Mouse (Mus musculus) stomach, embryonic 15.5 days (tissue): Measurements from ENCODE around the gene Cops7a. TPM values are rescaled to one million over a fixed set of nuclear protein-coding genes. Genes with fewer than 3 reads are reported as not detected.

Source experiments
- ATAC-seq: fragments of 200-750 bp; cut with Nextera tagmentation; 2 replicates; pipeline ENCODE4 v1.8.0; 2017; ENCODE audit warnings: low read depth, moderate number of reproducible peaks, moderate TSS enrichment; ENCODE audit not compliant: insufficient read depth, low FRiP score
- H3K27ac ChIP-seq: fragments of 300-500 bp; sonication (generic); 2 replicates; pipeline ENCODE4 v1.5.1; 2015; ENCODE audit warnings: mild to moderate bottlenecking, inconsistent platforms
- H3K27me3 ChIP-seq: fragments of 300-500 bp; sonication (generic); replicated peaks from 2 replicates; pipeline ENCODE4 v1.6.1; 2015; ENCODE audit warnings: inconsistent platforms
- H3K36me3 ChIP-seq: fragments of 300-500 bp; sonication (generic); 2 replicates; pipeline ENCODE4 v1.6.1; 2015; ENCODE audit warnings: inconsistent platforms
- H3K4me1 ChIP-seq: fragments of 300-500 bp; sonication (generic); 2 replicates; pipeline ENCODE4 v1.6.1; 2015; ENCODE audit warnings: inconsistent platforms
- H3K4me2 ChIP-seq: fragments of 300-500 bp; sonication (generic); 2 replicates; pipeline ENCODE4 v1.6.1; 2015; ENCODE audit warnings: mild to moderate bottlenecking, inconsistent platforms
- H3K4me3 ChIP-seq: fragments of 300-500 bp; sonication (generic); replicated peaks from 2 replicates; pipeline ENCODE4 v1.5.1; 2015; ENCODE audit warnings: inconsistent platforms
- H3K9ac ChIP-seq: fragments of 300-500 bp; sonication (generic); 2 replicates; pipeline ENCODE4 v1.6.1; 2015; ENCODE audit warnings: inconsistent platforms
- H3K9me3 ChIP-seq: fragments of 300-500 bp; sonication (generic); 2 replicates; pipeline ENCODE4 v1.6.1; 2016; ENCODE audit warnings: inconsistent platforms
- WGBS: fragments of 180-500 bp; shearing (Covaris S2); methylation state at CpG from one replicate; pipeline ENCODE4 v1.1.7; 2015; 5-methylcytosine and 5-hydroxymethylcytosine counted together
- polyA plus RNA-seq: library from polyadenylated mRNA; unstranded; fragments of >200 nt; fragmentation: Nextera tagmentation; extraction: Ambion mirVana; gene quantifications from 2 replicates; pipeline ENCODE4 v1.2.1, GENCODE M21; 2015

The Cops7a gene
- polyA plus RNA-seq, 1 experiment from 2014 or later: 128 TPM

DNA sequence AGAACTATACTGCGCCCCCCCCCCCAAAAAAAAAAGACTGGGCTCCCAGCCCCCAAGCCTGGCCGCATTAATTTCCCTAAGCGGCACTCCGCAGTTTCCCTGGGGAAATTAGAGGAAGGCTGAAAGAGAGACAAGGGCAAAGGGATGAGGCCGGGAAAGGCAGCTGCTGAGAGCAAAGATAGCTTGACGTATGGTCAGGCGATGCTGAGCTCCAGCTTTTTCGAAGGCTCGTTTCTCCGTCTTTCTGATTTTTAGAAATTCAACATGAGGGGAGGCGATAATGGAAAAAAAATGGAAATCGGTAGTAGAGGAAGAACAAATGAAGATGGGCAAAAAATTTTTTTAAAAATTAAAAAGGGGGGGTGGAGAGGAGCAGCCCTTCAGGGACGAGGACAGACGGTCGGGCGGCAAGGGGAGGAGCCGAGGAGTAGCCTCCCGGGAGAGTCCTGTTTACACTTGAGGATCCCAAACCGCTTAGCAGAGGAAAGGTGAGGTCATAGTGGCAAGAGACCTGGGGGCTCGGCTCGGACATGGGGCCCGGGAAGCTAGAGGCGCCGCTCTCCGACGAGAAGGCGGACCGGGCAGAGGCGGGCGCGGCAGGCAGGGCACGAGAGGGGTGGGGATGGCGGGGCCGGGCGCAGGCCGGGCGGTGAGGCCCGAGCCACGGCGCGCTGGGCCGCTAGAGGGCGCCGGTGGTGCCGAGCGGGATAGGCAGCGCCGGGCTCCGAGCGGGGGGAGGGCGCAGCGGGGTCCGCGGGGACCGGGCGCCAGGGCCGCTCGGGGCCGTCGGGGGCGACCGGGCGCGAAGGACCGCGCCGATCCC is 48.4 kb downstream of the Cops7a start:
- Histone ChIP-seq H3K4me2 (peak overlapping the region; percentile 75), H3K4me1 (peaks cover 55% of the 10 kb centered on the region), H3K9me3 (no peaks in the 10 kb centered on the region), H3K36me3 (peaks cover 19% of the 10 kb centered on the region), H3K27me3 (no peaks in the 10 kb centered on the region), H3K9ac (peak overlapping the region; percentile 100), H3K4me3 (peak overlapping the region; percentile 98), H3K27ac (peak overlapping the region; percentile 100)
- ATAC-seq: peak; percentile 55
- under 1% methylated on average over 56 of the region's 67 CpGs for WGBS

DNA sequence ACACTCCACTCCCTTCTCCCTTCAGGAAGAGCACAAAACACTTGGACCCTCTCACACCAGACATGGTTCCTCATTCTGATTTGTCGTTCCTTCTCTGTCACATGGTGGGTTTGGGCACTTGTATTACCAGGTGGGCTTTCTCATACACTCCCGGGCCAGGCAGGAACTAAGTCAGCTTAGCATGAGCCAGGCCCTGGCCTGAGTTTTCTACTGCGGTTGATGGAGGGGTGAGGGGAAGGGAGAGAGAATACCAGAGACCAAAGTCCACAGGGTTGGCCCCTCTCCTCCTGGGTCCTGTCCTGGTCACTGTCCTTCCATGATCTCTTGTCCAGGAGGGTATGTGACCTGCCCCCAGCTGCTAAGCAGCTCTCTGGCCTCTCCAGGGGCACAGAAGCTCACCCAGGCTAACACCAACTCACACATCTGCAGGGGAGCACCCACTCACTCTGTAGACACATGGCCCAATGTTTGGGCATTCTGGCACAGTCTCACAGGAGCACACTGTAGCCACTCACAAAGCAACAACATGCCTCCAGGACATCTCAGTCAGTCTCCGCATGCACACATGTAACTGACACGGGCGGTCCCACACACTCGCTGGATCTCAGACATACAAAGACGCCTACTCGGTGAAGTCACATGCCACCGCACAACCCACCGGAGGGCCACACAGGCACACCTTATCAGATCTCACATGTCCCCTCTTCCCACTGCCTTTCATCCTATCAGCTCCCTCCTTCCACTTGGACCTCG is 49.2 kb downstream of the Cops7a start:
- Histone ChIP-seq H3K9ac (peak overlapping the region; percentile 100), H3K4me2 (peak overlapping the region; percentile 75), H3K4me1 (peaks cover 47% of the 10 kb centered on the region), H3K27ac (peak overlapping the region; percentile 100), H3K36me3 (peaks cover 19% of the 10 kb centered on the region), H3K9me3 (no peaks in the 10 kb centered on the region), H3K4me3 (peak overlapping the region; percentile 98), H3K27me3 (no peaks in the 10 kb centered on the region)
- WGBS: 3% methylated on average over 12 of the region's 12 CpGs
- no peak for ATAC-seq

DNA sequence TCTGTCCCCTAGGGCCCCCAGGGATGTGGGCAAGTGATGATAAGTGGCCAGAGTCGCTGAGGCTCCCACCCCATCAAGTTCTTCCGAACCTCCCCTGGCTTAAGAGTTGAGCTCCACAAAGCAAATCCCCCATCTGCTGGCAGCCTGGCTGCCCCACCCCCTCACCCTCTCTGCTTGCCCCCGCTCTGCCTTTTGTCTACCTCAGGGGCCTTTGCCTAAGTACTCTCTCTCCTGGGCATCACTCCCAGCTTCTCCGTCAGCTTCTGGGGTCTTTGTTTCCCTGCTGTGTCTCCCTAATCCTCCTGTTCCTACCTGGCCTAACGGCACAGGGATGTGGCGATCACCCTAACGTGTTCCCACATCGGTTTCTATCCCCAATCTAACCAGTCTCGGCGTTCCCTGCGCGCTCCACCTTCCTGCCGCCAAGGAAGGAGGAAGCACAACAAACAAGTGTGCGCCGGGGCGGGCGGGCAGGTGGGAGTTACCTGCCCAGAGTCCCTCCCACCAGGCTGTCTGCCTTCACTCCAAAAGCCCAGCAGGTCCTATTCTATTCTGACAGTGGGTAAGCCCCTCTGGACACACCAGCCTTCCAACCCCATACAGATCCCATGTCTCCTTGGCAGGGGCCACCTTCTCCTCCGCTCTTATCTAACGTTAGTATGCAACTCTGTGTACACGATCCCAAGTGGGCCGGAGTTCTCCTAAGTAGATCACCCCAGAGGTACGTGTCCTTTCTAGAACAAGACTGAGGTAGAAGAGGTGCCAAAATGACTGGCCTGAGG is 50.0 kb downstream of the Cops7a start:
- Histone ChIP-seq H3K4me1 (peaks cover 40% of the 10 kb centered on the region), H3K36me3 (peaks cover 19% of the 10 kb centered on the region), H3K4me3 (peak overlapping the region; percentile 98), H3K27ac (peak overlapping the region; percentile 100; the same call in 1 of the 2 replicates), H3K9me3 (no peaks in the 10 kb centered on the region), H3K9ac (peak overlapping the region; percentile 7; the same call in 1 of the 2 replicates), H3K27me3 (no peaks in the 10 kb centered on the region), H3K4me2 (peak overlapping the region; percentile 75)
- 21% methylated on average over 22 of the region's 22 CpGs for WGBS
- no peak for ATAC-seq

DNA sequence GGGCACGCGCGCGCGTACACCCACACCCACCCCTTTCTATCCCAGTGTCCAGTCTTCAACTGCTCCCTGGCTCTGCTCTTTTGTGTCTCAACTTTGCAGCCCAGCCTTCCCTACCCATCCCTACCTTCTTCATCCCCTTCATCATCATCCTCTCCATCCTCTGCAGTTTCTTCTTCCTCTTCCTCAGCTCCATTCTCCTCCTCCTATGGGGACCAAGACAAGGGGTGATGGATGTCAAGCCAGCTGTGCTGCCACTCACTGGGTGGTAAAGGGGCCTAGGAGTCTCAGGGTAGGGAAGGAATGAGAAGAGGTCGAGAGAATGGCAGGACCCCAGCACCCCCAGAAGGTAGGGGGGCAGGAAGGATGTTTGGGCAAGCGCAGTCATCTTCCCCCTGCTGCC is 50.8 kb downstream of the Cops7a start:
- 81% methylated on average over 7 of the region's 7 CpGs for WGBS
- no peaks in the 10 kb centered on the region for H3K9me3 ChIP-seq
- peaks cover 19% of the 10 kb centered on the region for H3K36me3 ChIP-seq
- H3K4me1 ChIP-seq: peaks cover 47% of the 10 kb centered on the region
- H3K27me3 ChIP-seq: 0 out of 2 replicates have a peak, but pooled peaks cover 6% of the 10 kb centered on the region
- no peak overlapping the region for H3K9ac ChIP-seq
- H3K4me3 ChIP-seq: no peak overlapping the region
- H3K27ac ChIP-seq: no peak overlapping the region
- H3K4me2 ChIP-seq: no peak overlapping the region
- no peak for ATAC-seq

DNA sequence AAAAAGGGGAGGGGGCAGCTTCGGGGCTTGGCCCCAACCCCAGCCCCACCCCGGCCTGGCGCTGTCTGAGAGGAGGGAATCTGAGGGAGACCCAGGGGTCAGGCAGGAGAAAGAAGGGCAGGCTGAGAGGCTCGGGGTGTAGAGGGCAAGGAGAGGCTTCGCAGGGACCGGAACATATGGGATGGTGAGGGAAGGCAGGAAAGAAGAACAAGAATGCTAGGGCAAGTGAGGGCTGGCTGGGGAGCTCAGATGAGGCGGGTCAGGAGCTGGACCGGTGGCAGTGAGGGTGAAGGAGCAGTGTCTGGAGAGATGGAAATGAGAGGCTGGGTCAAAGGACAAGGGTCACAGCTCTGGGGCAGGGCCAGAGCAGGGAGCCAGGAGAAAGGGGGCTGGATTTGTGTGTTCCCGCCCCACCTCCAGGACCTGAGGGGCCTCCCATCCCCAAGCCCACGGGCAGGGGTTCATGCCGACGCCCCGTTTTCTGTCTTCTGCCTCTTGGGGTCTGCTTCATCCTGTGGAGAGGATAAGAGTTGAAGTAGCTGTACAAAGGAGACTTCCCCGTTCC is 51.5 kb downstream of the Cops7a start:
- Histone ChIP-seq H3K27ac (no peak overlapping the region), H3K4me3 (no peak overlapping the region), H3K9ac (no peak overlapping the region), H3K4me2 (no peak overlapping the region), H3K27me3 (0 out of 2 replicates have a peak, but pooled peaks cover 7% of the 10 kb centered on the region), H3K4me1 (peaks cover 48% of the 10 kb centered on the region), H3K36me3 (peaks cover 19% of the 10 kb centered on the region), H3K9me3 (no peaks in the 10 kb centered on the region)
- 76% methylated on average over 14 of the region's 14 CpGs for WGBS
- no peak for ATAC-seq

DNA sequence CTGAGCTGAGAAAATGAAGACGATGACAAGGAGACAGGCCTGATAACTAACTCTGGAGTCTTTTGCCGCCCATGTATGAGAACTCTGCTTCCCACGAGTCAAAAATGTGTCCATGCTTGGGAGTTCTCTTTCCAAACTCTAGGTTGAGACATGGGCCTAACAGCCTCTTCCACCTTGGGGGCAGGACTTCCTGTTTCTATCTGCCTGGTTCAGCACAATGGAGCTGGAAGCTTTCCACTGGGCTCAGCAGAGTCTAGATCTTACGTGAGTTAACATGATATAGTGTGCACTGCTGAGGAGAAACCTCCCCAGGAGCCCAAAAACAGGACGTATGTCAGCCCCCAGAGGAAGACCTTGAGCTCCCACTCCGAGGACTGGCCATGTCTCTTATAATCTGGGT is 52.1 kb downstream of the Cops7a start:
- WGBS: 61% methylated on average over 6 of the region's 6 CpGs
- ATAC-seq: no peak

DNA sequence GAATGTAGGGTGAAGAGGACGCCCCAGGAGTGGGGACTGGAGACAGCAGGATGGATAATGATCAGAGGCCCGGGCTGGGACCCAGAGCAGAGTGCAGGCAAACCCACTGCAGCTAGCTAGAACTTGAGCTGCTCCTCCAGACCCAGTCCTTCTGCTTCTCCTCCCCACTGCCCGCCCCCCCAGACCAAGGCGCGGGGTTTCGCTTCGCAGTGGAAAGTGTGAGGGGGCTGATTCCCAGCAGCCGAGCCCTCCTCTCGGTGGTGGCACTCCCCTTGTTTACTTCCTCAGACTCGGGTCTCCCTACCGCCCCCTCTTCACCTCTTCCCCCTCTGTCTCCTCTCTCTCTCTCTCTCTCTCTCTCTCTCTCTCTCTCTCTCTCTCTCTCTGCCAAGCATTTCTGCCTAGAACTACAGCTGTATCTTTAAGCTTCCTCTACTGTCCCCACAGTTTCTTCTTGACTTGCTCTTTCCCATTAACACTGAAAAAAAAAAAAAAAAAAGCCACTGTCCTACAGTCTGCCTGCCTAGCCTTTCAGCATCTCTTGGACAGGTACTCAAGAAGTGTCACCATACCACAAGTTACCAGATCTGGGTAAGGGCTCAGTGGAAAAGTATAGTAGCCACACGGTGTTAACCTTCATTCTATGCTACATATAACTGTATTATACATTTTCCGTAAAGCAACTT is 53.7 kb downstream of the Cops7a start, which contains the start of gene Lag3:
Gene Lag3, minus strand, starts transcription at position 173 of the 686 bp plus-strand sequence.
- 10% methylated on average over 13 of the region's 13 CpGs for WGBS
- Histone ChIP-seq H3K36me3 (peaks cover 19% of the 10 kb centered on the region), H3K27ac (0 out of 2 replicates have a peak within 1 kb of the TSS, but pooled peaks have one; percentile 26), H3K4me1 (peaks cover 43% of the 10 kb centered on the region), H3K9ac (no peak within 1 kb of the TSS), H3K4me3 (no peak within 1 kb of the TSS), H3K4me2 (peak within 1 kb of the TSS; percentile 35), H3K27me3 (0 out of 2 replicates have a peak, but pooled peaks cover 7% of the 10 kb centered on the region), H3K9me3 (no peaks in the 10 kb centered on the region)
- no peak for ATAC-seq

More for the DNA sequence above, 52.1 kb downstream of the Cops7a start:
- H3K4me1 ChIP-seq: peaks cover 43% of the 10 kb centered on the region
- H3K9me3 ChIP-seq: no peaks in the 10 kb centered on the region
- no peak overlapping the region for H3K27ac ChIP-seq
- H3K36me3 ChIP-seq: peaks cover 19% of the 10 kb centered on the region
- H3K4me3 ChIP-seq: no peak overlapping the region
- H3K9ac ChIP-seq: no peak overlapping the region
- H3K4me2 ChIP-seq: no peak overlapping the region
- H3K27me3 ChIP-seq: 0 out of 2 replicates have a peak, but pooled peaks cover 7% of the 10 kb centered on the region

DNA sequence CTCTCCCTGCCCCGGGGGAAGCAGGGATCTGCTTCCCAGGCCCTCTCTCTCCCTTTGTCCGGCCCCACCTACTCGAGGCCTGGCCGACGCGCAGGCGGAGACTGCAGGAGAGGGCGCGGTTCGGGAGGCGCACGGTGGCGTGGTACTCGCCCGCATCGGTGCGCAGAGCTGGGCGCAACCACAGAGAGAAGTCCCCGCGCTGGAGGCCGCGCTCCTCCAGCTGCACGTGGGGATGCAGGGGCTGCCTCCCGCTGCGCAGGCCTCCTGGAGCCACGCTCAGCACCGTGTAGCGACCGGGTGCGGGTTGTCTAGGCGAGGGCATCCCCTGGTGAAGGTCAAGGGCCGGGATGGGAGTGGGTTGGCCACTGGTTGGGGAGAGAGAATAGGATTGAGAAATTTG is 55.3 kb downstream of the Cops7a start:
- H3K9ac ChIP-seq: no peak overlapping the region
- H3K36me3 ChIP-seq: peaks cover 19% of the 10 kb centered on the region
- H3K4me3 ChIP-seq: peak overlapping the region; percentile 12; the same call in 1 of the 2 replicates
- H3K27ac ChIP-seq: no peak overlapping the region
- 7% methylated on average over 30 of the region's 32 CpGs for WGBS
- ATAC-seq: peak; percentile 23; the same call in 1 of the 2 replicates
- peaks cover 29% of the 10 kb centered on the region for H3K4me1 ChIP-seq
- H3K27me3 ChIP-seq: 0 out of 2 replicates have a peak, but pooled peaks cover 7% of the 10 kb centered on the region
- H3K9me3 ChIP-seq: no peaks in the 10 kb centered on the region
- H3K4me2 ChIP-seq: peak overlapping the region; percentile 52
